Mouse (Mus musculus): ENCODE data around the gene Prkaa2. TPM values are rescaled to one million over a fixed set of nuclear protein-coding genes. Genes with fewer than 3 reads are reported as not detected.

Prkaa2 gene
- polyA plus RNA-seq, 1 experiment from 2014 or later = 0.52 TPM

GRCm38 (mm10) chr4:105133350-105134050 is 23.8 kb upstream of the Prkaa2 start:
- 58% methylated on average over 4 of the region's 4 CpGs for WGBS (ENCODE audit: insufficient replicate concordance)
- no peak for ATAC-seq (ENCODE audit: insufficient read depth)

DNA sequence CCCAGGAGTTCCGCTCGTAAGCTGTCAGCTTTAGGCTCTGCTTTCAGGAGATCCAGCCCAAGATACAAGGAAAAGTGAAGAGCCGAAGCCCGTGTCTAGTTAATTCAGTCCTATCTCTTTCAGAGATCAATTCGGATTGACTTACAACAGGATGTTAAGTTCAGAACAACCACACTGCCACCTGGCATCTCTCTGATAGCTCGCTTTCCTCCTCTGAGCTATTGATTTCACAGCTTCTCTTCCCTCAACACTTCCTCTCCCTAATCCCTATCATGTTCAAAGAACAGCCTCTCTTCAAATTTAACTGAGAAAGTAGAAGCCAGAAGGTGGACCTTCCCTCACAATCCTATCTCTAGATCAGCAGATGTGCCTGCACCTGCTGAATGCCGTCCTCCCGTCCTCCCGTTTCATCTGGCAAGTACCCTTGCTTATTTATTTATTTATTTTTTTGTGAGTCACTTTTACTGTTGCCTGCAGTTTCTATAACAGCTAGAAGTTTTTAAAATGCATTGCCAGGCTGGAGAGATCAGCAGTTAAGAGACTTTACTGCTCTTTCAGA is 22.1 kb upstream of the Prkaa2 start:
- Histone ChIP-seq H3K27ac (replicated peaks) (no peak overlapping the region), H3K9ac (no peak overlapping the region), H3K4me1 (replicated peaks) (no peaks in the 10 kb centered on the region), H3K4me3 (replicated peaks) (no peak overlapping the region), H3K4me2 (no peak overlapping the region), H3K36me3 (replicated peaks) (no peaks in the 10 kb centered on the region), H3K9me3 (replicated peaks) (no peaks in the 10 kb centered on the region), H3K27me3 (no peaks in the 10 kb centered on the region)
- ATAC-seq (ENCODE audit: insufficient read depth) = no peak
- 42% methylated on average over 9 of the region's 9 CpGs for WGBS (ENCODE audit: insufficient replicate concordance)

More at GRCm38 (mm10) chr4:105133350-105134050, 23.8 kb upstream of the Prkaa2 start:
- Histone ChIP-seq H3K9ac (no peak overlapping the region), H3K27me3 (no peaks in the 10 kb centered on the region), H3K9me3 (replicated peaks) (no peaks in the 10 kb centered on the region), H3K4me2 (no peak overlapping the region), H3K4me1 (replicated peaks) (no peaks in the 10 kb centered on the region), H3K4me3 (replicated peaks) (no peak overlapping the region), H3K36me3 (replicated peaks) (no peaks in the 10 kb centered on the region), H3K27ac (replicated peaks) (no peak overlapping the region)

GRCm38 (mm10) chr4:105129212-105129611 is 19.5 kb upstream of the Prkaa2 start:
- no peaks in the 10 kb centered on the region for H3K9me3 ChIP-seq (replicated peaks)
- no peak for ATAC-seq (ENCODE audit: insufficient read depth)
- no peak overlapping the region for H3K9ac ChIP-seq
- WGBS (ENCODE audit: insufficient replicate concordance) = 61% methylated on average over 7 of the region's 7 CpGs
- H3K4me2 ChIP-seq = no peak overlapping the region
- H3K36me3 ChIP-seq (replicated peaks) = no peaks in the 10 kb centered on the region
- no peak overlapping the region for H3K4me3 ChIP-seq (replicated peaks)
- no peaks in the 10 kb centered on the region for H3K4me1 ChIP-seq (replicated peaks)
- no peak overlapping the region for H3K27ac ChIP-seq (replicated peaks)
- no peaks in the 10 kb centered on the region for H3K27me3 ChIP-seq

DNA sequence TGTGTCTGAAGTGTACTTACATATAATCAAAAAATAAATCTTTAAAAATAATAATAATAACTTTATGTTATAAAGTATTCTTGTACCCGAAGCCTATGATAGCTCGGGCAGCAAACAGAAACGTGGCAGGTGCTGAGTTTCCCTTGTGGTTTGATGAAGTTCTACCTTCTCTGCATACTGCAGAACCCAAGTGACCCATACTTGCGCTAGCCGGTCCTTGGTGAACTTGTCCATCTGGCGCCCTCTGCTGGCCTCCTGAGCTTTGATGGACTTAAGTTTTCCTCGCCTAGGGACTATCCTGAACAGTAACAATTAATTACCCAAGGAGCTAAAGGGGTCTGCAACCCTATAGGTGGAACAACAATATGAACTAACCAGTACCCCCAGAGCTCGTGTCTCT is 12.7 kb upstream of the Prkaa2 start:
- H3K36me3 ChIP-seq (replicated peaks) = no peaks in the 10 kb centered on the region
- WGBS (ENCODE audit: insufficient replicate concordance) = 29% methylated on average over 8 of the region's 8 CpGs

DNA sequence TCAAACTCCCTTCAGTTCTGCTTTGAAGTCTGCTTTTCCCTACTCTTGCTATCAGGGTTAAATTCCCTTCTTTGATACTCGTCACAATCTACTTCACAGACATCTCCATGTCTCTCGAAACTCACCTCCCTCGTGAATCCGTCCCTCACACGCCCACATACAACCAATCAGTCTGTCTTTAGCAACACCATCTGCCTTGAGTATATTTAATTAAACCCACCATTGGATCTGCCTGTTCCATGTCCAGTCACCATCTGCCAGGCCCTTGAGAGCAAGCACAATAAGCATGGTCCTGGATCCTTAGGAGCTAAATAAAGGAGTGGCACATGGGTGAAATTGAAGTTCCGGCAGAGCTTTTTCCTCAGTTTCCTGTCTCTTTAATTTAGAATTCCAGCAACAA is 11.4 kb upstream of the Prkaa2 start:
- no peak for ATAC-seq (ENCODE audit: insufficient read depth)
- Histone ChIP-seq H3K9me3 (replicated peaks) (no peaks in the 10 kb centered on the region), H3K4me3 (replicated peaks) (no peak overlapping the region), H3K36me3 (replicated peaks) (no peaks in the 10 kb centered on the region), H3K4me1 (replicated peaks) (no peaks in the 10 kb centered on the region), H3K9ac (no peak overlapping the region), H3K27me3 (no peaks in the 10 kb centered on the region), H3K27ac (replicated peaks) (no peak overlapping the region), H3K4me2 (no peak overlapping the region)
- 64% methylated on average over 6 of the region's 6 CpGs for WGBS (ENCODE audit: insufficient replicate concordance)

More for the DNA sequence above, 12.7 kb upstream of the Prkaa2 start:
- Histone ChIP-seq H3K4me1 (replicated peaks) (no peaks in the 10 kb centered on the region), H3K27ac (replicated peaks) (no peak overlapping the region), H3K9ac (no peak overlapping the region), H3K4me2 (no peak overlapping the region), H3K9me3 (replicated peaks) (no peaks in the 10 kb centered on the region), H3K27me3 (no peaks in the 10 kb centered on the region), H3K4me3 (replicated peaks) (no peak overlapping the region)
- ATAC-seq (ENCODE audit: insufficient read depth) = no peak

- Histone ChIP-seq H3K27ac (replicated peaks) (no peak overlapping the region), H3K4me2 (no peak overlapping the region), H3K27me3 (peaks cover 24% of the 10 kb centered on the region), H3K4me3 (replicated peaks) (no peak overlapping the region), H3K4me1 (replicated peaks) (0 out of 2 replicates have a peak, but pooled peaks cover 3% of the 10 kb centered on the region), H3K36me3 (replicated peaks) (no peaks in the 10 kb centered on the region), H3K9ac (no peak overlapping the region), H3K9me3 (replicated peaks) (no peaks in the 10 kb centered on the region)
- 63% methylated on average over 3 of the region's 3 CpGs for WGBS (ENCODE audit: insufficient replicate concordance)
- no peak for ATAC-seq (ENCODE audit: insufficient read depth)
Measured at GRCm38 (mm10) chr4:105113468-105113867, 3.8 kb upstream of the Prkaa2 start.

GRCm38 (mm10) chr4:105113042-105113441 is 3.4 kb upstream of the Prkaa2 start:
- no peak overlapping the region for H3K4me2 ChIP-seq
- no peak overlapping the region for H3K27ac ChIP-seq (replicated peaks)
- no peaks in the 10 kb centered on the region for H3K9me3 ChIP-seq (replicated peaks)
- H3K4me1 ChIP-seq (replicated peaks) = 0 out of 2 replicates have a peak, but pooled peaks cover 3% of the 10 kb centered on the region
- H3K27me3 ChIP-seq = peaks cover 28% of the 10 kb centered on the region
- ATAC-seq (ENCODE audit: insufficient read depth) = no peak
- no peak overlapping the region for H3K4me3 ChIP-seq (replicated peaks)
- H3K36me3 ChIP-seq (replicated peaks) = no peaks in the 10 kb centered on the region
- no peak overlapping the region for H3K9ac ChIP-seq
- WGBS (ENCODE audit: insufficient replicate concordance) = 55% methylated on average over 5 of the region's 5 CpGs

DNA sequence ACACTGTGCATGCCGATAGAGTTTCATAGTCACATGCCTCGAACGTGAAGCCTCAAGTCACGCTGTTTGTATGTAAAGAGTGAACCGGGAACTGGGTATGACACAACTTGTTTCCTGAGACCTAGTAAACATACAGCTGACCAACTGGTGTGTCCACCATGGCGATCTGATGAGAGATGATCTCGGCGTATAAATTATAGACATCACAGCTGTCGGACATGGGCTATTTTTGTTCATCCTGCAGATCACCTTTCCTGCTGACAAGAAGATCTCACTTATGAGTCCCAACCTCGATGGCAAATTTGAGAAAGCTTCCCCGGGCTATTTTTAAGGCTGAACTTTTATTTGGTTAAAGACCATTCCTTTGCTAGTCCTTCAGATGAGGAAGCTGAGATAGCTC is 2.1 kb upstream of the Prkaa2 start:
- 0 out of 2 replicates have a peak, but pooled peaks cover 3% of the 10 kb centered on the region for H3K4me1 ChIP-seq (replicated peaks)
- no peak overlapping the region for H3K4me3 ChIP-seq (replicated peaks)
- H3K36me3 ChIP-seq (replicated peaks) = no peaks in the 10 kb centered on the region
- no peak overlapping the region for H3K9ac ChIP-seq
- H3K4me2 ChIP-seq = no peak overlapping the region
- WGBS (ENCODE audit: insufficient replicate concordance) = 67% methylated on average over 11 of the region's 11 CpGs
- no peaks in the 10 kb centered on the region for H3K9me3 ChIP-seq (replicated peaks)
- peaks cover 37% of the 10 kb centered on the region for H3K27me3 ChIP-seq
- no peak for ATAC-seq (ENCODE audit: insufficient read depth)
- no peak overlapping the region for H3K27ac ChIP-seq (replicated peaks)

- WGBS (ENCODE audit: insufficient replicate concordance) = 56% methylated on average over 4 of the region's 4 CpGs
- peaks cover 37% of the 10 kb centered on the region for H3K27me3 ChIP-seq
Measured at GRCm38 (mm10) chr4:105110684-105111035, 970 bp upstream of the Prkaa2 start.

GRCm38 (mm10) chr4:105109990-105110683 is 447 bp upstream of the Prkaa2 start:
- Histone ChIP-seq H3K9ac (peak overlapping the region; percentile 37), H3K4me3 (replicated peaks) (peak overlapping the region; percentile 56), H3K27me3 (peaks cover 37% of the 10 kb centered on the region), H3K36me3 (replicated peaks) (no peaks in the 10 kb centered on the region), H3K27ac (replicated peaks) (no peak overlapping the region), H3K9me3 (replicated peaks) (no peaks in the 10 kb centered on the region), H3K4me2 (peak overlapping the region; percentile 70), H3K4me1 (replicated peaks) (0 out of 2 replicates have a peak, but pooled peaks cover 3% of the 10 kb centered on the region)
- ATAC-seq (ENCODE audit: insufficient read depth) = no peak
- WGBS (ENCODE audit: insufficient replicate concordance) = 5% methylated on average over 24 of the region's 24 CpGs

More at GRCm38 (mm10) chr4:105110684-105111035, 970 bp upstream of the Prkaa2 start:
- no peaks in the 10 kb centered on the region for H3K36me3 ChIP-seq (replicated peaks)
- peak overlapping the region; percentile 70; the same call in 1 of the 2 replicates for H3K4me2 ChIP-seq
- 0 out of 2 replicates have a peak, but pooled peaks cover 3% of the 10 kb centered on the region for H3K4me1 ChIP-seq (replicated peaks)
- no peak overlapping the region for H3K4me3 ChIP-seq (replicated peaks)
- H3K9me3 ChIP-seq (replicated peaks) = no peaks in the 10 kb centered on the region
- no peak overlapping the region for H3K9ac ChIP-seq
- no peak for ATAC-seq (ENCODE audit: insufficient read depth)
- no peak overlapping the region for H3K27ac ChIP-seq (replicated peaks)

- WGBS (ENCODE audit: insufficient replicate concordance) = 20% methylated on average over 5 of the region's 5 CpGs
- H3K27ac ChIP-seq (replicated peaks) = no peak overlapping the region
- H3K9me3 ChIP-seq (replicated peaks) = no peaks in the 10 kb centered on the region
- H3K36me3 ChIP-seq (replicated peaks) = no peaks in the 10 kb centered on the region
- no peak overlapping the region for H3K9ac ChIP-seq
- peak overlapping the region; percentile 70 for H3K4me2 ChIP-seq
- 0 out of 2 replicates have a peak, but pooled peaks cover 3% of the 10 kb centered on the region for H3K4me1 ChIP-seq (replicated peaks)
- no peak for ATAC-seq (ENCODE audit: insufficient read depth)
- H3K27me3 ChIP-seq = peaks cover 37% of the 10 kb centered on the region
- H3K4me3 ChIP-seq (replicated peaks) = peak overlapping the region; percentile 56
Measured at GRCm38 (mm10) chr4:105108641-105109198, 970 bp downstream of the Prkaa2 start.
